Mouse (Mus musculus) telencephalon, adult 2 months (tissue): ENCODE data around the gene Ccr7.

ENCODE experiments used
- DNase-seq: peaks from one replicate; pipeline ENCODE4 v3.0.0-alpha.2; 2011; ENCODE audit warnings: low read depth, low spot score

The Ccr7 gene

DNA sequence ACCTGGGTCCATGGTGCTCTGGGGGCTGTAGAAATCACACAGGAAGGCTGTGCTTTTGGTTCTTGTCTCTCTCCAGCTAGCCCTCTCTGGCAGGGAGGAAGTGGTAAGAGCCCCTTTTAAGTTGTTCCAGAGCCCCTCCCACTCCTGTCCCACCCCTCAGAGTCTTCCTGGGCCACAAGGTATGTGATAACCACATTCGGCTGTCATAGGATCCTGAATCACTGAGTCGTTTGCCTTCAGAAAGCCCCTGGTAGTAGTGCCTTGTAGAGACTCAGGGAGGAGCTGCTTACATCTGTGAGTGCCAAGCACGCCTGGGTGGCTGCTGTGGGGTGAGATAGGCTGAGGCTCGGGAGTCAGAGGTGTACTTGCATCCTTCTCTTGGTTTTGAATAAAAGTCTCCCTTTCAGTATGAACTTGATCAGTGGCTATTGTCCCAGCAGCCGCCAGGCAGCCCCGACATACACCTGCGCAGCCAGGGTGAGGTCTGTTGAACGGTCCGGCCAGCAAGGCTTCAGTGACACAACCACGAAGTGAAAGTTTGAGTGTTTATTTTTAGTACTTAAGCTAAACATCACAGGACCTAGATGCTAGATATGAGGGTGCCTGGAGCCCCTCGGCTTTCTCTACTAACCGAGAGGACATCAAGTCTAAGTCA, at the start of gene Ccr7:
Ccr7 (minus strand) TSS at position 91 of the 655 bp plus-strand sequence.
- DNase-seq = no peak

- no peak for DNase-seq
Observed at GRCm38 (mm10) chr11:99189154-99189582, 34.3 kb upstream of the Ccr7 start.

- DNase-seq = no peak
Observed at GRCm38 (mm10) chr11:99187348-99187747, 32.5 kb upstream of the Ccr7 start.

- DNase-seq = no peak
Observed at GRCm38 (mm10) chr11:99186836-99187235, 32.0 kb upstream of the Ccr7 start.

GRCm38 (mm10) chr11:99182575-99182974, 27.7 kb upstream of the Ccr7 start:
- no peak for DNase-seq

- DNase-seq = no peak
Observed at GRCm38 (mm10) chr11:99180071-99180470, 25.2 kb upstream of the Ccr7 start.

DNA sequence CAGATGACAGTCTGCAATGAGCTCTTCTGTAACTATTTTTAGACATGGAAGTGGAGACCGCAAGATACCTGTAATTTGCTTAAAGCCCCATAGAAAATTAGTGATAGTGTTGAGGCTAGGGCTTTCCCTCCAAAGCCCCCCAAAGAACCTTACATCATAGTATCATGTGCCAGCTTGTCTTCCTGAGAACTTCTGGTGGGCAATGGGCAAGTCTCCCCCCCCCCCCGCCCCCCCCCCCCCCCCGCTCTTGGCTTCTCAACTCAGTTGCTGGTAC, 23.0 kb upstream of the Ccr7 start:
- DNase-seq = no peak

DNA sequence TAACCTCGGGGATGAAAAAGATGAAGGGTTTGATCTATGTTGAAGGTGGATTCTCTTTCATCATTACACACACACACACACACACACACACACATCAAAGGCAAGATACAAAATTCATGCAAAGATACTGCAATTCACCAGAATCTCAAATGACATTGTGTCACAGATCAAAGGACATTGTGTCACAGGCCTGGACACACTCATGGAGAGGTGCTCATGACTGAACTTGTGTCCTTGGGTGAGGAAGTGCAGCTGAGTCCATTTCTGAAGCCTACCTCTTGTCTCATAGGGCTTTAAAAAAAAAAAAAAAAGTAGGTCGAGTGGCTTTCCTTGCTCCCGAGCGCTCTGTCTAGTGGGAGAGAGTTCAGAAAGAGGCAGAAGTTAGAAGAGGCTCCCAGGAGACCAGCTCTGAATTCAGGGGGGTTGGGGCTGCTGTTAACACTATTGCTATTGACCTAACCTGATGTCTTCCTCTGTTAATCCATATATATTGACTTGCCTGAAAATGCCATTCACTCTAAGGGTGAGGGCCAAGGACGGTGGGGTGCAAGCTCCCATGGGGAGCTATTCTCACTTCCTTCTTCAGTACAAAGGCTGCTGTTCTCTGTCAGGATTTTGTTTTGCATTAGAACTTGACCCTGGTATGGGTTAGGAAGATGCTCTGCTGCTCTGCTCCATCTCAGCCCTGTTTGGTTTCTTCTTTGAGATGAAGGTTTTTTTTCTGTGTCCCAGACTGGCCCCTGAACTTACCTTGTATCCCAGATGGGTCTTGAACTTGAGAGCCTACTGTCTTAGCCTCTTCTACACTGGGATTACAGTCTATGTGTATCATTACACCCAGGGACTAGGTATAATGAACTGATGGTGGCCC, 22.4 kb upstream of the Ccr7 start:
- no peak for DNase-seq

GRCm38 (mm10) chr11:99172002-99172401, 17.1 kb upstream of the Ccr7 start:
- DNase-seq = no peak

GRCm38 (mm10) chr11:99171442-99171841, 16.6 kb upstream of the Ccr7 start:
- no peak for DNase-seq

DNA sequence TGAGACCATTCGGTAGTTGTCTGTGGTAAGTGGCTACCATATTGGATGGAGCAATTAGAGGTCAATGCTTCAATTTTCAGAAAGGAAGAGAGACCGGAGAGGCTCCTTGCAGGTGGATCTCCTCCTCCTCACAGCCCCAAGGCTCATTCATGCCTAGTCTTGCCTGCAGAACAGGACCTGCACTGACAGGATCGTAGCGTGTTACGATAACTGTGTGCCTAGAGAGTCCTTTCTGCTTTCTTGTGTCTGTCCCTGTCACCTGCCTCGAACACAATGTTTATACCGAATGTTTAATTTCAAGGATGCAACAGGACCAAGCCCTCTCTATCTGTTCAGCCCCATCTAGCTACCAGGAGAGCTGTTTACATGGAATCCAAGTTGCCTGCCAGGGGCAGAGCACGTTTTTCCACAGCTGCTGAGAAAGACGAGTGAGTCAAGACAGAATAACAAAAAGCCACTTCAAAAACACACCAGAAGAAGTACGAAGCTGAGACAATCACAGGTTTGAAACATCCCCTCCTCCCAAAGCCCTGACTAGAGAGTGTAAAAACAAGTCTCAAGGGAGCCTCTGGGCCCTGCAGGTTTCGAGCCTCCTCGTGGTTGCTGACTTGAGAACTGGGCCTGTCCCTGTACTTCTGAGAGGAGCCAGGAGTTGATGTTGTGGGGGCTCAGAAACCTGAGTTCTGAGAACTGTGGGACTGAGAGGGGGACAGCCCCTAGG, 15.8 kb upstream of the Ccr7 start:
- no peak for DNase-seq

GRCm38 (mm10) chr11:99170005-99170404, 15.1 kb upstream of the Ccr7 start:
- no peak for DNase-seq

DNA sequence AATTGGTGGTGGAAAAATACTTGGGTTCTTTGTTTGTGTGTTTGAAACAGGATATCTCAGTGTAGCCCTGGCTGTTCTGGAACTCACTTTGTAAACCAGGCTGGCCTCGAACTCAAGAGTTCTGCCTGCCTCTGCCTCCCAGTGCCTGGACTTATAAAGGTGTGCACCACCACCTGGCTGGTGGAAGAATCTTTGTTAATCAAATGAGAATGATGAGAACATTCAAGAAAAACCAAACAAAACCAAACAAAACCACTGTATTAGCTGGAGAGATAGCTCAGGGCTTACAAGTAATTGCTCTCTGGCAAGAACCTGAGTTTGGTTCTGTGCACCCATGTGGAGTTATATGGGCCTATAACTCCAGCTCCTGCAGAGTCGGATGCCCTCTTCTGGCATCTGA, 14.6 kb upstream of the Ccr7 start:
- DNase-seq = no peak

GRCm38 (mm10) chr11:99168030-99168474, 13.2 kb upstream of the Ccr7 start:
- DNase-seq = no peak

DNA sequence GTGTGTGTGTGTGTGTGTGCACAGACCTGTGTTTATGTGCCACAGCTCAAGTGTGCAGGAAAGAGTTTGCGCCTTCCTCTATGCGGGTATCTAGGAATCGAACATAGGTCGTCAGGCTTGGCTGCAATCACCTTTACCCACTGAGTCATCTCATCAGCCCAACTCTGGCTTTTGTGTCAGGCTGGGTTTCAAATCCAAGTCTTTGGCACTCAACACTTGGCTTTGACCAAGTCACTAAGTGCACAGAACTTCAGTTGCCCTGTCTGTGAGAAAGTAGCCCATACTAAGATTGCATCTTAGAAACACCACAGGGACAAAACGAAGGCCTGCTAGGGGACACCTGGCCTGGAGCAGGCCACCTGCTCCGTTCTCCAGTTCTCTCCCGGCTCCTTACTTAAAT, 12.7 kb upstream of the Ccr7 start:
- DNase-seq = no peak

- DNase-seq = no peak
Observed at GRCm38 (mm10) chr11:99166241-99166640, 11.4 kb upstream of the Ccr7 start.

GRCm38 (mm10) chr11:99165031-99165752, 10.3 kb upstream of the Ccr7 start:
- DNase-seq = no peak

GRCm38 (mm10) chr11:99162972-99163686, 8.3 kb upstream of the Ccr7 start:
- DNase-seq = no peak

DNA sequence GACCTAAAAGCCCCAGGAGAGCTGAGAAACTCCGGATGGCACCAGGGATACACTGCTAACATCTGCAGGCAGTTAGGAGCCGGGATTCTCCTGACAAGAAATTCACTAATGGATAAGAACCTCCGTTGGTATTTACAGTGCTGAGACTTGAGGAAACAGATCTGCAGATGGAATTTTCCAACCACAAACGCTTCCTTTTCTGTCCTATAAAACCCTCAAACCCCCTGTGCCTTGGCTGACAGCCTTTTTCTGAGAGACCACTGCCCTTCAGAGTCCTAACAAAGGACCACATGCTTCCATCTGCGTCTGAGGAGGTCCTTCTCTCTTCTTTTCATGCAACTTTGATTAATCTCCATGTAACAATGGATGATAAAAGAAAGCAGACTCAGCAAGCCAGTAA, 6.8 kb upstream of the Ccr7 start:
- DNase-seq = no peak

DNA sequence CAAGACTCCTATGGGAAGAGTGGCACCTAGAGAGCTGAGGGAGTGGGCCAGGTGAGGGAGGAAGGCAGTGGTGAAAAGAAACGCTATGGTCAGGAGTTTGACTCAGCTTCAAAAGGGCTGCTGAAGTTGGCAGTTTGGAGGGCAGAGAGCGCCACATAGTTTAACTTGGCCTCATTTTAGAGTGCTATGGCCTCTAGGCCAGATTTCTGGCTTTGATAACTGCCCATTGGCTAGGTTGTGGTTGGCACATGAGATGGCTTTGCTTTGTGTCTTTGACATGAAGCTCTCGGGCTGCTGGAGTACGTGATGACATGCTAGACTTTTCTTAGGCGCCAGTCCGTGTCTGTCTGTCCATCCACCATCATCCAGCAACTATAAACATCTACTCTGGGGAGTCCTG, 5.4 kb upstream of the Ccr7 start:
- no peak for DNase-seq

- DNase-seq = no peak
Observed at GRCm38 (mm10) chr11:99155817-99156216, 940 bp upstream of the Ccr7 start.
